Comparison of ENCODE assay signal across 7 mouse cellular contexts in the genomic region with DNA sequence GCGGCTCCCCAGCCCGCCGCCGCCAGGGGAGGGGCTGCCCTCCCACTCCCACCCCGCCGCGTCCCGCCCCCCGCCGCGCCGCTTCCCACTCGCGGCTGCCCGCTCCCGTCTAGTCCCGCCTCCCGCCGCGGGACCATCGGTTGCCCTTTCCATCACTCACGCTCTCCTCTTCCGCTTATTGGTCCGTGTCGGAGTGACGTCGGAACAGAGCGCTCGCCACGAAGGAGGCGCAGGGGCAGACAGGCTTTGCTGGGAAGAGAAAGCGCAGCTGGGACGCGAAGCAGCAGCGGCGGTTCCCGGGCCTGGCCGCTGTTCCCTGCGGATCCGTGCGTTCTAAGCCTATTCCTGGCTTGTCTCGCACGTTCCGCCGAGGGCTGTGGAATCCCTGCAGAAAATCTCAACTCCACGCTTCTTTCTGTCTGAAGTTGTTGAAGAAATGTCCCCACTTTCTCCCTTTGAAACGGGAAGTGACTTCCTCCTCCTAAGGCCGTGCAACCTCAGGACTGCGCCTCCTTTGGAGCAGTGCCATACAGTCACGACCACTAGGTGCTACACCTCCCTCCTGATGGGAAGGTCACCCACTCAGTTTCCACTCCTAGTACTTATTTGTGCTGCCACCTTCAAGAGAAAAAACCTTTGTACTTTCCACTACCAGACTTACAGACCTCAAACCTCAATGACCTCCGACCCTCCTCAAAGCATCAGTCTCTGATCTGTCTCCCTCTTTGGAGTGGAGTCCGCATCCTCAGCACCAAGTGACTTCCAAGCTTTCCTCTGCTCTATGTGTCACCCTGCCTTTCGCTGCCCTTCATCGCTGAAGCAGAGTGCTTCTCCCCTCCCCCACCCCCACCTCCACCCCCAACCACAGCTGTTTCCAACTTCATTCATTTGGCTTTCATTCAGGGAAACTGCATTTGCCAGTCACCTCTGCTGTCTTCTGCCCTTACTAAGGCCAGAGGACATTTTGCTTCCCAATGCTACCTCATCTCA. TPM values are rescaled to one million over a fixed set of nuclear protein-coding genes. Genes with fewer than 3 reads are reported as not detected.
DNase-seq lines count a peak whose midpoint lies in the region; ATAC-seq lines count a peak whose summit lies in the region.

A gene (minus strand): TSS at position 810 of the 990 bp plus-strand sequence.

- 0 out of 2 replicates have a peak, but pooled peaks cover 8% of the 10 kb centered on the region for H3K4me1 ChIP-seq in intestine, embryonic 15.5 days (replicated peaks)
- H3K4me1 ChIP-seq in midbrain, embryonic 10.5 days: peaks cover 27% of the 10 kb centered on the region

- peak; percentile 97 for DNase-seq in adrenal gland, adult 2 months
- peak; percentile 93 for DNase-seq in embryo, embryonic 11.5 days (ENCODE audit: low read depth, low spot score)
- peak; percentile 91 to 95 for DNase-seq in gastrocnemius, postnatal 36 days
- peak; percentile 94 to 98 for DNase-seq in left cerebral cortex, postnatal 25 days (ENCODE audit: low spot score in 2 of 2)
- DNase-seq in midbrain, embryonic 10.5 days (ENCODE audit: low spot score): peak; percentile 96
- DNase-seq in right cerebral cortex, postnatal 4 days: peak; percentile 92

- H3K36me3 ChIP-seq in intestine, embryonic 15.5 days: no peaks in the 10 kb centered on the region
- no peaks in the 10 kb centered on the region for H3K36me3 ChIP-seq in midbrain, embryonic 10.5 days

- no peaks in the 10 kb centered on the region for H3K9me3 ChIP-seq in intestine, embryonic 15.5 days
- H3K9me3 ChIP-seq in midbrain, embryonic 10.5 days (replicated peaks): no peaks in the 10 kb centered on the region

- peak within 1 kb of the TSS; percentile 72 for H3K4me3 ChIP-seq in intestine, embryonic 15.5 days (replicated peaks)
- peak within 1 kb of the TSS; percentile 88 for H3K4me3 ChIP-seq in midbrain, embryonic 10.5 days

- H3K4me2 ChIP-seq in intestine, embryonic 15.5 days (replicated peaks): peak within 1 kb of the TSS; percentile 88

- peak; percentile 99 for ATAC-seq in intestine, embryonic 15.5 days

- peak within 1 kb of the TSS; percentile 81 for H3K9ac ChIP-seq in intestine, embryonic 15.5 days

- intact Hi-C loops in gastrocnemius, postnatal 36 days (cut with DNase I): no loop called here
- intact Hi-C loops in left cerebral cortex, postnatal 25 days (cut with DNase I): no loop called here

- no peaks in the 10 kb centered on the region for H3K27me3 ChIP-seq in intestine, embryonic 15.5 days (replicated peaks)
- no peaks in the 10 kb centered on the region for H3K27me3 ChIP-seq in midbrain, embryonic 10.5 days (ENCODE audit: low read depth, poor library complexity, severe bottlenecking)

- H3K27ac ChIP-seq in intestine, embryonic 15.5 days: peak within 1 kb of the TSS; percentile 93
- peak within 1 kb of the TSS; percentile 96 for H3K27ac ChIP-seq in midbrain, embryonic 10.5 days (replicated peaks)

- under 1% methylated on average over 50 of the region's 54 CpGs for WGBS in intestine, embryonic 15.5 days
- WGBS in midbrain, embryonic 10.5 days: under 1% methylated on average over 49 of the region's 54 CpGs

RNA-seq across cellular contexts. Expression of the gene that starts here (rescaled TPM):
- 10 to 100 TPM; 18.7 to 22.4 TPM for total RNA-seq in adrenal gland, adult 2 months (2021)
- 3.0 and 7.0 TPM in 2 replicates for polyA plus RNA-seq in adrenal gland, adult 2 months (2012; rRNA removed)
- total RNA-seq in gastrocnemius, postnatal 36 days (2021): 1 to 10 TPM; 3.0 to 4.0 TPM
- 20.9 and 23.6 TPM in 2 replicates for polyA plus RNA-seq in intestine, embryonic 15.5 days (2015; fragmentation: Nextera tagmentation; extraction: Ambion mirVana)
- 10 to 100 TPM; 20.8 to 22.6 TPM for total RNA-seq in left cerebral cortex, postnatal 25 days (2021)
- polyA plus RNA-seq in midbrain, embryonic 10.5 days (2016; fragmentation: Nextera tagmentation; extraction: Ambion mirVana): 28.3 and 34.6 TPM in 2 replicates

Comparison
In these comparisons a context has a peak if more than half of its experiments do, and no peak if none do; other contexts are left out.
1. Peak in every context shown above with its lines: DNase-seq, ATAC-seq, H3K4me3 ChIP-seq and H3K27ac ChIP-seq.